Mouse (Mus musculus): ENCODE results near the gene Rnase12. TPM values are rescaled to one million over a fixed set of nuclear protein-coding genes. Genes with fewer than 3 reads are reported as not detected.

Rnase12 gene
- polyA plus RNA-seq, 1 experiment, result not detected

- H3K27ac ChIP-seq (ENCODE audit: insufficient read depth, low read length), result no peak overlapping the region
Observed at GRCm38 (mm10) chr14:51094921-51095320, 37.5 kb upstream of the Rnase12 start.

GRCm38 (mm10) chr14:51094096-51094875 is 36.8 kb upstream of the Rnase12 start:
- Histone ChIP-seq H3K27me3 (ENCODE audit: control insufficient read depth, insufficient read depth, low read length) (no peaks in the 10 kb centered on the region), H3K4me3 (replicated peaks; ENCODE audit: insufficient read depth, low read depth, low read length) (no peak overlapping the region), H3K4me1 (ENCODE audit: control insufficient read depth, insufficient read depth, low read length) (no peaks in the 10 kb centered on the region), H3K27ac (ENCODE audit: insufficient read depth, low read length) (no peak overlapping the region)
- DNase-seq, result no peak
- TF ChIP-seq POLR2A (IDR thresholded peaks at IDR 0.05; ENCODE audit: borderline replicate concordance, insufficient read depth, low read length), result no peak
- no peak for TF ChIP-seq CTCF (IDR thresholded peaks at IDR 0.05; ENCODE audit: borderline replicate concordance, insufficient read depth, low read depth, low read length)
- 66% methylated on average over 5 of the region's 5 CpGs for WGBS

More at GRCm38 (mm10) chr14:51094921-51095320, 37.5 kb upstream of the Rnase12 start:
- TF ChIP-seq CTCF (IDR thresholded peaks at IDR 0.05; ENCODE audit: borderline replicate concordance, insufficient read depth, low read depth, low read length) (no peak), POLR2A (IDR thresholded peaks at IDR 0.05; ENCODE audit: borderline replicate concordance, insufficient read depth, low read length) (no peak)
- Histone ChIP-seq H3K4me1 (ENCODE audit: control insufficient read depth, insufficient read depth, low read length) (no peaks in the 10 kb centered on the region), H3K27me3 (ENCODE audit: control insufficient read depth, insufficient read depth, low read length) (no peaks in the 10 kb centered on the region), H3K4me3 (replicated peaks; ENCODE audit: insufficient read depth, low read depth, low read length) (no peak overlapping the region)
- 77% methylated on average over 9 of the region's 9 CpGs for WGBS
- no peak for DNase-seq

GRCm38 (mm10) chr14:51093496-51093895 is 36.0 kb upstream of the Rnase12 start:
- Histone ChIP-seq H3K4me3 (replicated peaks; ENCODE audit: insufficient read depth, low read depth, low read length) (no peak overlapping the region), H3K4me1 (ENCODE audit: control insufficient read depth, insufficient read depth, low read length) (no peaks in the 10 kb centered on the region), H3K27ac (ENCODE audit: insufficient read depth, low read length) (no peak overlapping the region), H3K27me3 (ENCODE audit: control insufficient read depth, insufficient read depth, low read length) (no peaks in the 10 kb centered on the region)
- DNase-seq, result no peak
- WGBS, result 57% methylated on average over 3 of the region's 3 CpGs
- TF ChIP-seq CTCF (IDR thresholded peaks at IDR 0.05; ENCODE audit: borderline replicate concordance, insufficient read depth, low read depth, low read length) (no peak), POLR2A (IDR thresholded peaks at IDR 0.05; ENCODE audit: borderline replicate concordance, insufficient read depth, low read length) (no peak)

DNA sequence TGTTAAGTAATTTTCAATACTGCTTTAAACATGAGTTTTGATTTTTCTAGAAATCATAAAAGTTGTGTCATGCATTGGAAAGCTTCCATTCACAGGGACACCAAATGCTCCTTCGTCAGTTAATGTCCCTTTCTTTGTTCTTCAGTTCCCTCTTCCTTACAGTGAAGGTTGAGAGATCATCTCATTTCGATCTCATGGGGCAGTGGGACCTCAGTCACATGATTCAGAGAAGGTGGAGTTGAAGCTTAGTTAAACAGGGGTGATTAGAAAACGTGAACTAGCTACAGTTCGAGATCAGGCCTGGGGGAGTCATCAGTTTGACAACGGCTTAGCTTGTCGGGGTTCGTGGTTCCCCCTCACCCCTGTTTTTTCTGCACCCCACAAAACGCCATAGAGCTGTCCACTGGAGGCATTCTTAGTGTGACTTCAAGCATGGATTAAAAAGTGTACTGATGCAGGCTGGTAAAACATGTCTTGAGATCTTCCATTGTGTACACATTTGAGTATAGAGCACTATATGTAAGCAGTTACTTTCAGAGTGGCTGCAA is 34.7 kb upstream of the Rnase12 start:
- TF ChIP-seq CTCF (IDR thresholded peaks at IDR 0.05; ENCODE audit: borderline replicate concordance, insufficient read depth, low read depth, low read length), result no peak
- no peak for TF ChIP-seq POLR2A (IDR thresholded peaks at IDR 0.05; ENCODE audit: borderline replicate concordance, insufficient read depth, low read length)
- peak overlapping the region; percentile 46 for H3K4me3 ChIP-seq (replicated peaks; ENCODE audit: insufficient read depth, low read depth, low read length)
- no peaks in the 10 kb centered on the region for H3K27me3 ChIP-seq (ENCODE audit: control insufficient read depth, insufficient read depth, low read length)
- no peak overlapping the region for H3K27ac ChIP-seq (ENCODE audit: insufficient read depth, low read length)
- WGBS, result 62% methylated on average over 8 of the region's 8 CpGs
- DNase-seq, result no peak
- no peaks in the 10 kb centered on the region for H3K4me1 ChIP-seq (ENCODE audit: control insufficient read depth, insufficient read depth, low read length)

DNA sequence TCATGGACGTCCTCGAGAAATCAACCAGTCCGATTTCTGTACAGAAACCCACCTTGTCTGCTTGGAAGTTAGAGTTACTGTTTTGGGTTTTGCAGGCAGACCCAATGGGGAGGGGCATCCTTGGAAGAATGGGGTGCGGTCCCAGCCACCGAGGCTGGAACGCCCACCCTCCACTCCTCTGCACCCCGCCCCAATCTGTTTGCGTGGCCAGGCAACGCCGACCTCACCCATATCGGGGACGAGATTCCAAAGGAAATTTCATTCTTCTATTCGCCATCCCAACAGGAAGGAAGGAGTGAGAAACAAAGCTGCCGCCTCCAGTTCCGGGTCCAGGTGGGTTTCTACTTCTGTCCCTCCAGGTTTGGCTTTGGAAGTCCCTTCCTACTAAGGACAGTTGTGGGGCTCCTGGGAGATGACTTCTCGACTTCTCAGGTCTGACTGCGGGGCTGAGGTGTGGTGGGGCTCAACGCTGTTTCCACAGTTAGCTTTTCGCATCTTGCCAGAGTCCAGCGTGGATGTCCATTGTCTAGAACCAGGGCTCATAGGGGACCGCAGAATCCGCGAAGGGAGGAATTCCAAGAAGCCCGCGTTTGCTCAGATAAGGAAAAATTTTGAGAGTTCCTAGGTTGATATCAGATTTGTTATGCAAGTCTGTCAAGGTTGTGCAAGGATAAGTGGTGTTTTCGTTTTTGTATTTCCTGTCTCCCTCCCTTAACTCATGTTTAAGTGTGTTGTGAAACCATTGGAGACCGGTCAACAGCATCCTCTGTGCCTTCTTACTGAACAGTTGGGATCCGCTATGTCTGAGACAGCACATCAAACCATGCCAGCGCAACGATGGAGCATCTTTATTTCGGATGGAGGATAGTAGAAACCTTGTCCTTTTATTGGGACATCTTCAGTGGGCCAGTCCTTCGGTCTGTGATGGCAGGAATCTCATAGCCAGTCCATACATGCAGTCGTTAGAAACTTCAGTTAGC is 33.8 kb upstream of the Rnase12 start, which contains the start of the genes Rnase4 and Ang:
Gene Rnase4, plus strand, starts transcription at position 157 of the 980 bp plus-strand sequence.
Gene Ang, plus strand, starts transcription at position 230 of the 980 bp plus-strand sequence.
- TF ChIP-seq CTCF (IDR thresholded peaks at IDR 0.05; ENCODE audit: borderline replicate concordance, insufficient read depth, low read depth, low read length), result no peak
- TF ChIP-seq POLR2A (IDR thresholded peaks at IDR 0.05; ENCODE audit: borderline replicate concordance, insufficient read depth, low read length), result no peak
- no peaks in the 10 kb centered on the region for H3K27me3 ChIP-seq (ENCODE audit: control insufficient read depth, insufficient read depth, low read length)
- peak within 1 kb of the TSS; percentile 8; the same call in 1 of the 2 replicates for H3K27ac ChIP-seq (ENCODE audit: insufficient read depth, low read length)
- DNase-seq, result peak; percentile 44 to 56
- 5% methylated on average over 33 of the region's 33 CpGs for WGBS
- peak within 1 kb of the TSS; percentile 81 for H3K4me3 ChIP-seq (replicated peaks; ENCODE audit: insufficient read depth, low read depth, low read length)
- H3K4me1 ChIP-seq (ENCODE audit: control insufficient read depth, insufficient read depth, low read length), result no peaks in the 10 kb centered on the region

DNA sequence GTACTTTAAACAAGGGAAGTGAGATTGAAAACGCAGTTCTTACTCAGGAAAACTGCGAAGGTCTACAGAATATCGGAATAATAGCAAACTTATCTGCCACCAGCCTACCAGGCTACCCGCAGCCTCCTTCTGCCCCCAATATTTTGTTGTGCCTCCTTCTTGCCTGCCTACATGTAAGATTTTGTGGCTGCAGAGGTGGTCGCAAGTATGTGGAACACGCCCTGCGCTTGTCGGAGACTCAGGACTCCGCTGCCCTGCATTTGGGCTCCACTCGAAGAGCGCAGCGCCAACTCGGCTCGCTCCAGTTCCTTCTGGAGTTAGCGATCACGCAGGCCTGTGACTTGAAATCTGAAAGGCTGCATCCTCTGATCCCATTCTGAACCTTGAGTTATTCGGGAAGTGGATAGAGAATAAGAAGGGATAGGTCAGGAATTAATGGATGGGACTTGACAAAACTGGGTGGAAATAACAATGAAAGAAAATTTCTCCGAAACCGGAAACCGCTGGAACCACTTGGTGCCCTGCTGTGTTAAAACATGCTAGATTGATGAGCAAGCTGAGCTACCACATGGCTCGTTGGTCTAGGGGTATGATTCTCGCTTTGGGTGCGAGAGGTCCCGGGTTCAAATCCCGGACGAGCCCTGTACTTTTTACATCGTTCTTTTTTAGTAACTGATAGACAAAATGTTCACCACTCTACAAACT is 32.8 kb upstream of the Rnase12 start:
- Histone ChIP-seq H3K4me3 (replicated peaks; ENCODE audit: insufficient read depth, low read depth, low read length) (peak overlapping the region; percentile 81), H3K4me1 (ENCODE audit: control insufficient read depth, insufficient read depth, low read length) (no peaks in the 10 kb centered on the region), H3K27ac (ENCODE audit: insufficient read depth, low read length) (peak overlapping the region; percentile 8; the same call in 1 of the 2 replicates), H3K27me3 (ENCODE audit: control insufficient read depth, insufficient read depth, low read length) (no peaks in the 10 kb centered on the region)
- under 1% methylated on average over 27 of the region's 27 CpGs for WGBS
- TF ChIP-seq POLR2A (IDR thresholded peaks at IDR 0.05; ENCODE audit: borderline replicate concordance, insufficient read depth, low read length) (no peak), CTCF (IDR thresholded peaks at IDR 0.05; ENCODE audit: borderline replicate concordance, insufficient read depth, low read depth, low read length) (no peak)
- peak; percentile 78 to 85 for DNase-seq

DNA sequence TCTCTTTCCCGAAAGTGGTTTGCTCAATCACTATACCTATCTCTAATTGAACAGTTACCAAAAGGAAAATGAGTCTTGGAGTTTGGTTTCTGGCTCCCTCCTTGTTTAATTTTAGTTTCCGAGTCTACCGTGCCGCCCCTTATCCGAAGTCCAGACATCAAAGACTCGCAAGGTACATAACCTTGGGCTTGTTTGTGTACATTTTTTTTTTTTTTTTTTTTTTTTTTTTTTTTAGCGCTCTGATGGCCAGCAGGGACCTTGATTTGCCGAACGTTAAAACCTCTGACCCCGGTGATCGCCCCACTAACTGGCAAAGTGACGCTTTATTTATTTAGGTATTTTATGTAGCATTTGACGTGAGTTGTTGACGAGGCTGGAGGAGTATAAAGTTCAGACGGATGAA is 32.2 kb upstream of the Rnase12 start:
- Histone ChIP-seq H3K27me3 (ENCODE audit: control insufficient read depth, insufficient read depth, low read length) (no peaks in the 10 kb centered on the region), H3K27ac (ENCODE audit: insufficient read depth, low read length) (no peak overlapping the region; the same call in 1 of the 2 replicates), H3K4me1 (ENCODE audit: control insufficient read depth, insufficient read depth, low read length) (no peaks in the 10 kb centered on the region), H3K4me3 (replicated peaks; ENCODE audit: insufficient read depth, low read depth, low read length) (peak overlapping the region; percentile 81)
- WGBS, result under 1% methylated on average over 15 of the region's 15 CpGs
- DNase-seq, result no peak
- TF ChIP-seq POLR2A (IDR thresholded peaks at IDR 0.05; ENCODE audit: borderline replicate concordance, insufficient read depth, low read length) (no peak), CTCF (IDR thresholded peaks at IDR 0.05; ENCODE audit: borderline replicate concordance, insufficient read depth, low read depth, low read length) (no peak)
